Mouse (Mus musculus) lung, embryonic 14.5 days (tissue): ENCODE measurements around the gene Platr17. TPM values are rescaled to one million over a fixed set of nuclear protein-coding genes. Genes with fewer than 3 reads are reported as not detected.

Experiments
- ATAC-seq: fragments of 200-750 bp; cut with Nextera tagmentation; 2 replicates; pipeline ENCODE4 v1.8.0; 2017; ENCODE audit warnings: mild to moderate bottlenecking, moderate TSS enrichment, moderate library complexity; ENCODE audit not compliant: insufficient read depth
- DNase-seq: peaks from one replicate; pipeline ENCODE4 v3.0.0-alpha.2; 2015
- H3K27ac ChIP-seq: fragments of 300-500 bp; sonication (generic); 2 replicates; pipeline ENCODE4 v1.5.1; 2014; ENCODE audit warnings: low read depth, mild to moderate bottlenecking, moderate library complexity
- H3K27me3 ChIP-seq: fragments of 300-500 bp; sonication (generic); 2 replicates; pipeline ENCODE4 v1.6.1; 2014; ENCODE audit warnings: low read length, control low read depth; ENCODE audit not compliant: insufficient read depth
- H3K36me3 ChIP-seq: fragments of 300-500 bp; sonication (generic); 2 replicates; pipeline ENCODE4 v1.6.1; 2014; ENCODE audit warnings: control low read depth; ENCODE audit not compliant: insufficient read depth
- H3K4me1 ChIP-seq: fragments of 300-500 bp; sonication (generic); 2 replicates; pipeline ENCODE4 v1.6.1; 2014; ENCODE audit warnings: antibody characterized with exemption, control low read depth; ENCODE audit not compliant: insufficient read depth
- H3K4me2 ChIP-seq: fragments of 300-500 bp; sonication (generic); 2 replicates; pipeline ENCODE4 v1.6.1; 2014; ENCODE audit warnings: mild to moderate bottlenecking
- H3K4me3 ChIP-seq: fragments of 300-500 bp; sonication (generic); 2 replicates; pipeline ENCODE4 v1.5.1; 2014; ENCODE audit warnings: low read depth, low read length
- H3K9ac ChIP-seq: fragments of 300-500 bp; sonication (generic); 2 replicates; pipeline ENCODE4 v1.6.1; 2014
- H3K9me3 ChIP-seq: fragments of 300-500 bp; sonication (generic); 2 replicates; pipeline ENCODE4 v1.6.1; 2016; ENCODE audit warnings: low read depth, low read length, control low read depth
- CTCF ChIP-seq: IDR thresholded peaks from 2 replicates; pipeline ENCODE4 v1.5.1; 2016; ENCODE audit warnings: antibody characterized with exemption, low read depth
- WGBS: fragments of 180-500 bp; shearing (Covaris S2); extraction: QIAGEN DNeasy Blood & Tissue Kit; methylation state at CpG from one replicate; pipeline ENCODE4 v1.1.7; 2014; 5-methylcytosine and 5-hydroxymethylcytosine counted together
- polyA plus RNA-seq: library from polyadenylated mRNA; unstranded; fragments of >200 nt; fragmentation: Nextera tagmentation; extraction: Ambion mirVana; gene quantifications from 2 replicates; pipeline ENCODE4 v1.2.1, GENCODE M21; 2014

The Platr17 gene
- polyA plus RNA-seq, 1 experiment from 2014 or later: 0.32 TPM

DNA sequence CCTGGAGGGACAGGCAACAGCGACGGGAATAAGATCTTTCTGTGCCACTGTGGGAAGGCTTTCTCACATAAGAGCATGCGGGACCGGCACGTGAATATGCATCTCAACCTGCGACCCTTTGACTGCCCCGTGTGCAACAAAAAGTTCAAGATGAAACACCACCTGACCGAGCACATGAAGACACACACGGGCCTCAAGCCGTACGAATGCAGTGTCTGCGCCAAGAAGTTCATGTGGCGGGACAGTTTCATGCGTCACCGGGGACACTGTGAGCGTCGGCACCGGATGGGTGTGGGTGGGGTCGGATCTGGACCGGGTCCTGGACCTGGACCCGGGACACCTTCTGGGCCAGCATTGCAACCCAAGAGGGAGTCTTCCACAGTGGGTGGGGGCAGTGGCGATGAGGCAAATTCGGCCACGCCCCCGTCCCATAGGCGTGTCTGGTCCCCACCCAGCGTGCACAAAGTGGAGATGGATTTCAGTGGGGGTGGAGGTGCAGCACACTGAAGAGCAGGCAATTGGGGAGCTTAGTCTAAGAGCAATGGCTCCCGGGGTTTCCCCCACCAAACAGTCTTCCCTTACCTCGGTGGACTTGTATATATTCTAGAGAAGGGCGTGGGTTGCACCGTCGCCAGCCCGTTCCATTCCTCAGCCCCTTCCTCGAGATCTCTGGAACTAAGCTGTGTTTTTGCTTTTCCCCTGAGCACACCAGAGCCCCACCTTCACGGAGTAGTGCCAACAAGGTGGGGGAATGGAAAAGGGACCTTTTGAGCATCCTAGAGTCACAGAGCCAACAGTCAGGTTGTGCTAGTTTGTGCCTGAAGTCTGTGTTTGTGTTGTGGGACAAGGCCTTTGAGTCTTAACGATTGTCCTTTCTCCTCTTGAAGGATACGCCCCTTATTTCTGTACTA, 13.6 kb downstream of the Platr17 start:
- peak overlapping the region; percentile 84 for H3K27ac ChIP-seq
- peak overlapping the region; percentile 100 for H3K4me2 ChIP-seq
- TF ChIP-seq CTCF: no peak
- peaks cover 5% of the 10 kb centered on the region; the same call in 1 of the 2 replicates for H3K4me1 ChIP-seq
- peaks cover 33% of the 10 kb centered on the region for H3K36me3 ChIP-seq
- no peaks in the 10 kb centered on the region for H3K9me3 ChIP-seq
- DNase-seq (no peak), ATAC-seq (no peak)
- no peaks in the 10 kb centered on the region for H3K27me3 ChIP-seq
- 49% methylated on average over 37 of the region's 37 CpGs for WGBS
- peak overlapping the region; percentile 68 for H3K4me3 ChIP-seq
- H3K9ac ChIP-seq: peak overlapping the region; percentile 71; the same call in 1 of the 2 replicates

DNA sequence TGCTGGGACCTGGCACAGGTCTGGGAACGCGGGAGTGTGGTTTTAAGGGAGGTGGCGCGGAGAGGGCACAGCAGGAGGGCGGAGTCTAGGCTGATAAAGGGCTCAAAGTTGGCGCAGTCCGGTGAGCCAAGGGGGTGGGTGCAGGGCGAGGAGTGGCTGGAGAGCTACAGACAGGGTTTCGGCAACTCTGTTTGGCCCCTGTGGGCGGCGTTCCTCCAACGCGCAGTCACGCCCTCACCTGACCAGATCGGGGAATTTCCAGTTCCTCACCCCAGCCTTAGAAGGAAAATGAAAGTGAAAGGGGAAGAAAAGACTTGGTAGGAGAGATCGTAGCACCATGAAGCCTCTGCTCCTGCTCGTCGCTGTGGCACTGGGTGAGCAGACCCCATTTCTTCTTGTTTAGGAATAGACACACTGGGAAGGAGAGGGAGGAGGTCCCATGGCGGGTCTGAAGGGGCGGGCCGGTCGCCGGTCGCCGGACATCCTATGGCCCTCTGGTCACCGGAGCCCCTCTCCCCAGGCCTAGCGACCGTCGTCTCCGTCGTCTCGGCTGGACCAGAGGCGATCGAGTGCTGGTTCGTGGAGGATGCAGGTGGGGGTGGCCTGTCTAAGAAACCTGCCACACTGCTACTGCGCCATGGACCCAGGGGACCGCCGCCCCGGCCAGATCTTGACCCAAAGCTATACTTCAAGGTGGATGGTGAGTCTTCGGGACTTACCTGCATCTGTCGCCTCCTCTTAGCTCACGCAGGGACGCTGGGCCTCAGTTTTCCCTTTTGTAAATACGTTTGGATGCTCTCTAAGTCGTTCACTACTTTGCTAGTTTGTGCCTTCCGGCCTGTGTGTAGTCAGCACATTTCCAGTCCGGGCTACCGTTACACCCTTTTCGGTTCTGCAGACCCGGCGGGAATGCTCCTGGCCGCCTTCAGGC, 14.7 kb downstream of the Platr17 start:
- Histone ChIP-seq H3K36me3 (peaks cover 23% of the 10 kb centered on the region; the same call in 1 of the 2 replicates), H3K9ac (peak overlapping the region; percentile 71), H3K27me3 (no peaks in the 10 kb centered on the region), H3K27ac (peak overlapping the region; percentile 84), H3K4me2 (peak overlapping the region; percentile 100), H3K9me3 (no peaks in the 10 kb centered on the region), H3K4me3 (peak overlapping the region; percentile 68), H3K4me1 (peaks cover 5% of the 10 kb centered on the region; the same call in 1 of the 2 replicates)
- WGBS: under 1% methylated on average over 52 of the region's 52 CpGs
- peak; percentile 77 for DNase-seq
- peak; percentile 24; the same call in 1 of the 2 replicates for TF ChIP-seq CTCF
- peak; percentile 11; the same call in 1 of the 2 replicates for ATAC-seq

DNA sequence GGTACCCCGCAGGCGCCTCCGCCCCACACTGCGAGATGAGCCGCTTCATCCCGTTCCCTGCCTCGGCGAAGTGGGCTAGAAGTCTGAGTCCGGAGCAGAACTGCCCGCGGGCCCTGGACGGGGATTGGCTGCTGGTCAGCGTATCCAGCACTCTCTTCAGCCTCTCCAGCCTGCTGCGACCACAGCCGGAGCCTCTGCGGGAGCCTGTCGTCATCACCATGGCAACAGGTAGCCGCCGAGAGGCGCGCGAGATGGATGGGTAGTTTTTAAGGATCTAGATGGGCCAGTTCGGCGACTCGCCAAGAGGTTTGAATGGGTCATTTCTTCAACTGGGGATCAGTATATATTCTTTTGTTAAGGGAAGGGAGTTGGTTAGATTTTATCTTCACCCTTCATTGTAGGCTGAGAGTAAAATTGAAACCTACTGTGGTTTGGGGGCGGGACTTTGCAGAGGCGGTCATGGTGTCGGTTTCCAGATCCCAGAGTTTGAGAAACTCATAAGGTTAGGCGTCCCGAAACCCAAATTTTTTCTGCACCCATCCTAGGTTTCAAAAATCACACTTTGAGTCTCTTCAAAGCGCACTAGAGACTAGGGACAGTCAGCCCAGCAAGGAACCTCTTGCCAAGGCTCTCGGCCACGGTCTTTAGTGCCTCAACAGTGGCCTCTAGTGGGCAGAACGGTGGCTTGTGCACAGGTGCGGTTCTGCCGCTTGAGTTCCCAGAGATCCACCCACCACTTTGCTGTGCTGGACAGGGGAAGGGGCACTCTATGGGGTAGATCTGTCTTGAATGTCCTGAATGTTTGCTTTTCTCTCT, 15.6 kb downstream of the Platr17 start:
- Histone ChIP-seq H3K27me3 (no peaks in the 10 kb centered on the region), H3K4me3 (peak overlapping the region; percentile 68), H3K4me1 (peaks cover 5% of the 10 kb centered on the region; the same call in 1 of the 2 replicates), H3K27ac (peak overlapping the region; percentile 84), H3K36me3 (peaks cover 16% of the 10 kb centered on the region; the same call in 1 of the 2 replicates), H3K9me3 (no peaks in the 10 kb centered on the region), H3K4me2 (peak overlapping the region; percentile 100), H3K9ac (peak overlapping the region; percentile 71)
- TF ChIP-seq CTCF: peak; percentile 87
- ATAC-seq (peak; percentile 71), DNase-seq (peak; percentile 95)
- 1% methylated on average over 36 of the region's 36 CpGs for WGBS

DNA sequence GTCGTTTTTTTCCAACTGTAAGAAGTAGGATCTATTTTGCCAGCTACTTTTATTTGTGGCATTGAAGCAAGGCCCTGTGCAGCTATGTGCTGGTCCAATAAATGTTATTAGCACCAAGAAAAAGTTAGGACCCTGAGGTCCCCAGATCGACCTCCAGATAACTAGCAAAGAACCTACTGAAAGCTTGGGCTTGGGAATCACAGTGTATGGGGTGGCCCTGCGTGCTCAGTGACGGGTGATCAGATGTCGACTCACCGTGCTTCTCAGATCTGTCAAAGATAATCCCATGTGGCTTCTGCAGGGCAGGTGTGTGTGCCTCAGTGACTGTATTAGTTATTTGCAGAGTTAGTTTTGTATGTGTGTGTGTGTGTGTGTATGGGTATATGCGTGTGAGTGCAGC, 16.4 kb downstream of the Platr17 start:
- H3K9ac ChIP-seq: no peak overlapping the region
- H3K27me3 ChIP-seq: no peaks in the 10 kb centered on the region

DNA sequence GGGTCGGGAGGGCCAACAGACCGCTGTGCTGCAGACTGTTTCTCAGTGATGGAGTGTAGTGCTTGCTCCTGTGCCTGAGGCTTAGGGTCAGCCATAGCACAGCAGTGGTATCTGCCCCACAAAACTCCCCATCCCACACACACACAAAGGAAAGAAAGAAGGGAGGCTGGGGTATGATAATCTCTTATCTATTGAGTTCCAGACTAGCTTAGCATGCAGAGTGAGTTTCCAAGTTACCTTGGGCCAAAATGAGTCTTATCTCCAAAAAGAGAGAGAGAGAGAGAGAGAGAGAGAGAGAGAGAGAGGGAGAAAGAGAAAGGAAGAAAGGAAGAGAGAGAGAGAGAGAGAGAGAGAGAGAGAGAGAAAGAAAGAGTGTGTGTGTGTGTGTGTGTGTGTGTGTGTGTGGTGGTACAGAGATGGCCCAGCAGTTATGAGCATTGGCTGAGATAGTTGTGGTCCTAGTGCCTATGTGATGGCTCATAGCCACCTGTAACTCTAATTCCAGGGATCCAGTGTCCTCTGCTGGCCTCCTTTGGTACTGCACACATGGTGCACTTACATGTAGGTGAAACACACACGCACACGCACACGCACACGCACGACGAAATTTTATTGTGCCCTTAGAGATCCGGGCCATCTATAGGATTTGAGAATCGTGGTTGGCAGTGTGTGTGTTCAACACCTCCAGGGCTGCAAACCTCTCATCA, 19.8 kb downstream of the Platr17 start:
- Histone ChIP-seq H3K9ac (no peak overlapping the region), H3K27ac (no peak overlapping the region), H3K4me3 (no peak overlapping the region), H3K36me3 (peaks cover 6% of the 10 kb centered on the region; the same call in 1 of the 2 replicates), H3K4me1 (no peaks in the 10 kb centered on the region), H3K27me3 (no peaks in the 10 kb centered on the region), H3K4me2 (no peak overlapping the region), H3K9me3 (no peaks in the 10 kb centered on the region)
- DNase-seq (peak; percentile 42), ATAC-seq (no peak)
- 83% methylated on average over 10 of the region's 10 CpGs for WGBS
- TF ChIP-seq CTCF: peak; percentile 65

More for the DNA sequence above, 16.4 kb downstream of the Platr17 start:
- WGBS: 79% methylated on average over 7 of the region's 7 CpGs
- H3K4me3 ChIP-seq: no peak overlapping the region
- no peak overlapping the region for H3K27ac ChIP-seq
- DNase-seq (no peak), ATAC-seq (no peak)
- no peaks in the 10 kb centered on the region for H3K9me3 ChIP-seq
- H3K36me3 ChIP-seq: peaks cover 20% of the 10 kb centered on the region; the same call in 1 of the 2 replicates
- H3K4me1 ChIP-seq: peaks cover 5% of the 10 kb centered on the region; the same call in 1 of the 2 replicates
- H3K4me2 ChIP-seq: no peak overlapping the region
- TF ChIP-seq CTCF: no peak
